In the genomic region with DNA sequence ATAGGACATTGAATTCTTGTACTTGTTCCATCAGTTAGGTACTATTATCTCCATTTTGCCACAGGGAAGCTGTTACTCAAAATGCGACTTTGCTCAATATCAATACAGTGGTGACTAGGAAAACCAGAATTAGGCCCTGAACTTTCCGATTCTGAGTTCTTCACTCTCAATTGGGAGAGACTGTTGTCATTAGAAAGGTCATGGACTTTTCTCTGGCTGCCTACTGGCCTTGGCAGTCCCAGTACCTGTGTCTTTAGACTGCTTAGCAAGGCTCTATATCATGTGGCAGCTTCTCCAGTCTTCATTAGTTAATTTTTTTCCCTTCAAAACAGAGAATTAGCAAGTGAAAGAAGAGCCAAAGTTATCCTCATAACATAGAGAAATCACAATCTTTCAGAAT, we compare ENCODE assay signal across 27 mouse cellular contexts.
"Had no signal": no experiment of that assay in that cellular context is flagged by ENCODE, and none has a peak within 500 bp of the region (broad histone marks: within the 10 kb centered on the region; RNA-seq: fewer than 3 reads in every experiment).

No protein-coding gene starts in this region.

- H3K27me3 ChIP-seq: embryonic facial prominence, embryonic 12.5 days; embryonic facial prominence, embryonic 13.5 days; embryonic facial prominence, embryonic 15.5 days; forebrain, embryonic 12.5 days; forebrain, embryonic 13.5 days; forebrain, embryonic 15.5 days had no signal

- H3K9ac ChIP-seq: embryonic facial prominence, embryonic 12.5 days; embryonic facial prominence, embryonic 13.5 days; embryonic facial prominence, embryonic 15.5 days; forebrain, embryonic 12.5 days; forebrain, embryonic 13.5 days; forebrain, embryonic 15.5 days; forebrain, postnatal 0 days had no signal

- H3K9me3 ChIP-seq: embryonic facial prominence, embryonic 10.5 days; embryonic facial prominence, embryonic 12.5 days; embryonic facial prominence, embryonic 13.5 days; embryonic facial prominence, embryonic 15.5 days; forebrain, embryonic 10.5 days; forebrain, embryonic 12.5 days; forebrain, embryonic 13.5 days; forebrain, embryonic 15.5 days had no signal

- H3K27ac ChIP-seq: embryonic facial prominence, embryonic 10.5 days; embryonic facial prominence, embryonic 12.5 days; embryonic facial prominence, embryonic 13.5 days; embryonic facial prominence, embryonic 15.5 days; forebrain, embryonic 10.5 days; forebrain, embryonic 12.5 days; forebrain, embryonic 13.5 days; forebrain, embryonic 15.5 days; gastrocnemius, adult 2 months; heart, adult 2 months had no signal

- ATAC-seq: forebrain, embryonic 13.5 days; forebrain, embryonic 14.5 days; forebrain, embryonic 15.5 days; forebrain, embryonic 16.5 days; forebrain, postnatal 0 days had no signal

- H3K4me1 ChIP-seq: embryonic facial prominence, embryonic 10.5 days; embryonic facial prominence, embryonic 12.5 days; embryonic facial prominence, embryonic 13.5 days; embryonic facial prominence, embryonic 15.5 days; forebrain, embryonic 10.5 days; forebrain, embryonic 12.5 days; forebrain, embryonic 13.5 days; forebrain, embryonic 15.5 days had no signal

- H3K4me3 ChIP-seq: embryonic facial prominence, embryonic 10.5 days; embryonic facial prominence, embryonic 12.5 days; embryonic facial prominence, embryonic 13.5 days; embryonic facial prominence, embryonic 15.5 days; erythroblast, embryonic 14.5 days; forebrain, embryonic 10.5 days; forebrain, embryonic 12.5 days; forebrain, embryonic 13.5 days; forebrain, embryonic 15.5 days; gastrocnemius, adult 2 months; heart, adult 2 months had no signal

- H3K36me3 ChIP-seq: embryonic facial prominence, embryonic 10.5 days; embryonic facial prominence, embryonic 12.5 days; embryonic facial prominence, embryonic 13.5 days; embryonic facial prominence, embryonic 15.5 days; forebrain, embryonic 10.5 days; forebrain, embryonic 12.5 days; forebrain, embryonic 15.5 days had no signal

- H3K4me2 ChIP-seq: embryonic facial prominence, embryonic 12.5 days; embryonic facial prominence, embryonic 13.5 days; embryonic facial prominence, embryonic 15.5 days; forebrain, embryonic 12.5 days; forebrain, embryonic 13.5 days; forebrain, embryonic 15.5 days had no signal

- DNase-seq: cerebellum, adult 9-10 months; cerebellum, adult 9-11 months; cerebellum, postnatal 10 days; cerebellum, postnatal 14 days; cerebellum, postnatal 25 days; cerebellum, postnatal 36 days; embryo, embryonic 11 days; forebrain, postnatal 0 days; gastrocnemius, adult 2 months; gastrocnemius, postnatal 10 days; gastrocnemius, postnatal 14 days; gastrocnemius, postnatal 25 days; gastrocnemius, postnatal 36 days; heart, adult 11 months; heart, adult 18-20 months; heart, adult 2 months had no signal
